ENCODE assay signal across 11 mouse cellular contexts in the genomic region with DNA sequence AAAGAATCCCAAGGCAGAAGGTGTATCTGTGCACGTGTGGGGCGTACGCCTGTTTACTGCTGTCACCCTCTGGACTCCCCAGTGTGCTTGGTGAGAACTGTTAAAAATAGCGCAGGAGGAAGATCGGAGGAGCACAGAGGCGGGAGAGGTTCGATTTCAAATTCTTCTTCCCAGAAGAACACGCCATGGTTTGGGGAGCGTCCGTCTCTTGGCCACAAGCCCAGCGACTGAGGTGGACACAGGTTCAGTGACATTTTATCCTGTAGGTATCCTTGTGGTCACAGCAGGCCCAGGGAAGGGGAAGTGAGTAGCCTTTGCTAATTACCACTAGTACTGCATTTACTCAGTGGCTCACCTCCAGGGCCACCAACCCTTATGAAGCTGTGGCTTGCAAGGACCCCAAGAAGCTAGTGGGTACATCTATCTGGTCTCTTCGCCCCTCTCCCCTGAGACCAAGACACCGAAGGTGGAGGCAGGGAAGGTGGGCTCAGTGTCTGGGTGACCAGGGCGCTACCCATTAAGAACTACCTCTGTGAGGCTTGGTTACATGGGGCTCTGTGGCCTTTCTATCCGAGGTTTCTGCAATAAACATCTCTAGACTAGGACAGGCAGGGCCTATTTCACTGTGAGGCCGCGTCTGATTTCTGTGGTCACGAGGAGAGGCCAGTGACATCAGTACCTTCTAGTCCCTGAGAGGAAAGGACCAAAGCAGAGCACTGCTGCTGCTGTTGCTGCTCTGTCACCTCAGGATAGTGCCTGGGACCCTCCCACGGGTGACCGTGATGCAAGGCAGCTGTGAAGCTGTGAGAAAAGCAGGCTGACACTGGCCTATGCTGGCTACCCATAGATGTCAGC.
"Had no signal": no experiment of that assay in that cellular context is flagged by ENCODE, and none has a peak within 500 bp of the region (broad histone marks: within the 10 kb centered on the region; RNA-seq: fewer than 3 reads in every experiment).

No protein-coding gene starts in this region.

- H3K4me2 ChIP-seq: liver, embryonic 13.5 days; midbrain, embryonic 11.5 days; stomach, embryonic 15.5 days had no signal

- H3K4me1 ChIP-seq: stomach, embryonic 15.5 days had no signal

- H3K27me3 ChIP-seq: liver, embryonic 13.5 days; stomach, embryonic 15.5 days had no signal

- H3K9me3 ChIP-seq: stomach, embryonic 15.5 days had no signal

- H3K27ac ChIP-seq: layer of hippocampus, adult 2 months; left cerebral cortex, adult 2 months; liver, embryonic 13.5 days; stomach, embryonic 15.5 days had no signal

- DNase-seq: kidney, postnatal 14 days; layer of hippocampus, postnatal 36 days; liver, embryonic 13.5 days; lung, adult 2 months; lung, postnatal 14 days; midbrain, embryonic 14.5 days; thymus, postnatal 25 days had no signal

- H3K4me3 ChIP-seq: layer of hippocampus, adult 2 months; left cerebral cortex, adult 2 months; liver, embryonic 13.5 days; stomach, embryonic 15.5 days had no signal

- H3K9ac ChIP-seq: liver, embryonic 13.5 days; stomach, embryonic 15.5 days had no signal
